Mouse (Mus musculus): ENCODE measurements at regions not wholly inside any gene's neighbourhood (a gene's known extent, or its start where the extent isn't known, plus 50 kb on each side); places are given as distances from the start of the nearest gene placed in this dataset.
A peak's percentile ranks its signal among the peaks of the same experiment; 100 is the strongest.
"Not testable (repeated sequence)": the region's sequence is repeated elsewhere in the genome, so short reads cannot be mapped to it uniquely, and the experiment has no call there.

DNA sequence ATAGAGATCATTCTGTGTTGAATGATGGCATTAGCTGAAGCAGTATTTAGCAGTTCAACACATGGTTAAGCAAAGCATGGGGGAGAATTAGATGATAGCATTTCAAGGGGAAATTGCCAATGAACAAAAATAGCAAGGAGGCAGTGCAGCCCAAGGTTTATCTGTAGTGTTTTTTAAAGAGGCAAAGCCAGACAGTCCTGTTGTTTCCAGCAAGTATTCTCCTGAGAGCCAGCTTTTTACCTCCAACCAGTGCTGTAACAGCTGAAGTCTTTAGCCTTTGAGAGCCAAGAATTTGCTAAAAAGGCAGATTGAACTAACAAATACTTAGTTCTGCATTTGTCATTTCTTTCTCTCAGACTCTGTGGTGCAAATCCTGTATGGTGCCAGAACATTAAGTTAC is 305.1 kb upstream of the Arx start:
- DNase-seq (ENCODE audit: inconsistent age in 2 of 2, low spot score in 1 of 2) = no peak

DNA sequence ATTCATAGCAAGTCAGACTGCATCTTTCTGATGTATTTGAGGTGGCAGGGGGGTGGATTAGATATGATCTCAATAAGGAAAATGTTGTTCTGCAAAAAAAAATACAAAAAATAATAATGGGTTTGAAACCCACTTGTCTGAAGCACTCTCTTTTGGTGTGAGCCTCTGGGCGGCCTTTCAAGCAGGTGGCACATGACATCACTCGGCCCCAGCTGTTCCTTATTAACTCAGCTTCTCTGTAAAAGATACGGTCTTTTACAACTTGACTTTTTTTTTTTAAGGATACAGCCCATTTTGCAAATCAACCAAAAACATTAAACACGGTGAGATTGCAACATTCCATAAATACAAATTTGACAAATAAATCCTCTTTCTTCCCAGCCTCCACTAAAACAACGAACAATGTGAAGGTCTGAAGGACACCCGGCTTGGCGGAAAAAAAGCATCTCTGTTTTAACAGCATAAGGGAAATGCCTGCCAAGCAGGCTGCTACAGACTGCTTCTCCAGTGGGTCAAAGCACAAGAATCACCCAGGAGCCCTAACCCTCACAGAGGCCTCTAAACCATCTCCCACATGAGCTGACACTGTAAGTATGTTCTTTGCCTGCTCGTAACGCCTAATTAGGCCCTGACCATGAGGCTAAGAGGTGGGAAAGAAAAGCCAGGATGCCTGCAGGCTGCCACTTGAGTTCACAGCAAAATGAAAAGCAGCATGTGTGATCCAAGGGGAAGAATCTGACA is 283.8 kb upstream of the Arx start:
- no peak for DNase-seq (ENCODE audit: inconsistent age in 2 of 2, low spot score in 1 of 2)

DNA sequence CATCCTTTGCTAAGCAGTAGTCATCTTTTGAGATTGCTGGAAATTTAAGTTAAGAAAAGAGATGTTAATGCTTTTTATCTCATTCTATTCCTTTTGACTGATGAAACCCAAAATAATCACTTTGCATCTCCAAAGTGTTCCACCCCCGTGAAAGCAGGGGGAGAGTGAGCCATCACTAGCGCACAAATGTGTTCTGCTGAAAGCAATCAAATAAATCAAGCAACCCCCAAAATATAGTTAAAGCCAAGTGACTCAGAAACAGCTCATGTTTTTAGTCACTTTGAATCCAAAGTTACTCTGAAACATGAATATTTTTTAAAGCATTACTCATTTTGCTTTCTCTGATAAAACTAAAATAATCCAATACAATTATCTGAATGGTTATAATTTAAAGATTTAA is 279.6 kb upstream of the Arx start:
- DNase-seq (ENCODE audit: inconsistent age in 2 of 2, low spot score in 1 of 2) = peak in 1 of 2 experiments; percentile 24

DNA sequence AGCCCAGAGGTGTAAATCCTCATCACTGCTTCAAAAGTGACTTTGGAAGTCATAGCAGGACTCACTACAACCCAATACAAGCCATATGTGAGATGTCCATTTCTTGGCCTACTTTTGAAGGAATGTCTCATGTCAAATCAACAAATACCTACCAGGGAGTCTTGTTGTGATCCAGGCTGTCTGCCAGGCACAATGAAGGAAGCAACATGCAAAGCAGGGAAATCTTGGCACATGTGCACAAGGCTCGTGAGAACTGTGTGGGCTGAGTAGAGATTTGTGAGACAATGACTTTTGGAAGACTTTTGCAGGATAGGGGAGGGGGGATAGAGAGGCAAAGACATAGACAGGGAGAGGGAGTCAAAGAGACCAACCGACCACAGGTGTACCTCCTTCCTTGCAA is 274.7 kb upstream of the Arx start:
- DNase-seq (ENCODE audit: inconsistent age in 2 of 2, low spot score in 1 of 2) = no peak

DNA sequence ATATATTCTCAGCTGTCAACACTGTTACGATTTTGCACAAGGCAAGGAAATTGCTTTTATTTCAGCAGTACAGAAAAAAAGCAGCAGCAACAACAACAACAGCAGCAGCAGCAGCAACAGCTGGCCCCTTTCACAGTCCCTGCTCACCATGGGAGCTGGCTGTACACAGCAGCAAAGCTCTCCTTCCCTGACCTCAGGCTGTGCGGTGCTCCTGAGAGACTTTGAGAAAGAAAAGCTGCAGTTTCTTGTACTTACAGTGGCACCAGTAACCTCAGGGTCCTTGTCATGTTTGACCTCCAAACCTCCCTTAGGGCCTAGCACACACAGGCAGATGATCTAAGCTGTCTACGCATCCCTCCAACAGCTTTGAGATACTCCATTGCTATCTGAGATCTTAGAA is 269.9 kb upstream of the Arx start:
- DNase-seq (ENCODE audit: inconsistent age in 2 of 2, low spot score in 1 of 2) = no peak

DNA sequence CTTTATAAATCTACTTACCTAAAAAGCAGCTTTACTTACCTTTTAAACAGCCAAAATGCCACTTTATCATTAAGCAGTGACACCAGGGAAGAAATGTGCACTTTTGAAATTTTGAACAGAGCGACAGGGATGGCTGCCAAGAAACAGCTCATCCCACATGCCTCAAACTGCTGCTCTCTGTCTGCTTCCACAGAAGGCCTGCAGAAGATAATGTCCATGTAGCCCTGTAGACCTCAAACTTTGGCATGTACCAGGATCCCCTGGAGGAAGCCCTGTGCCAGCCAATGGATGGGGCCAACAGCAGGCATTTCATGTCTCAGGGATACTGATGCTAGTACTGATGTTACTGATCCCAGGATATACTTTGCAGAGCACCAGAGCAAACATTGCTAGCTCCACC is 245.1 kb upstream of the Arx start:
- DNase-seq (ENCODE audit: inconsistent age in 2 of 2, low spot score in 1 of 2) = no peak

DNA sequence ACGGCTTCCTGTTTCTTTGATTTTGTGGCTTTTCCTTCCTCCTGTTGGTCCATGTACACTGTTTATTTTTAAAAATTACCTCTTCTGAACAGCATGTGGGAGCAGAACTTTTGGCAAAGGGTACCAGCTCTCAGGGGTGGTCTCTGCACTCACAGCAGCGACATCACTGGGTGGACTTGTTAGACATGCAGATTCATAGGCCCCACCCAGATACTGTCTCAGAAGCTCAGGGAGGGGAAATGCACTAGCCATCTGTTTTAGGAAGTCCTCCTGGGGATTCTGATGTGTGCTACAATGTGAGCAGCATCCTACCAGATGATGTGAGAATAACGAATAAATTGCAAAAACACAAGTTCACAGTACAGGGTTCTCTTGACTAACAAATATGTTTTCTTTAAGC is 243.5 kb upstream of the Arx start:
- no peak for DNase-seq (ENCODE audit: inconsistent age in 2 of 2, low spot score in 1 of 2)

DNA sequence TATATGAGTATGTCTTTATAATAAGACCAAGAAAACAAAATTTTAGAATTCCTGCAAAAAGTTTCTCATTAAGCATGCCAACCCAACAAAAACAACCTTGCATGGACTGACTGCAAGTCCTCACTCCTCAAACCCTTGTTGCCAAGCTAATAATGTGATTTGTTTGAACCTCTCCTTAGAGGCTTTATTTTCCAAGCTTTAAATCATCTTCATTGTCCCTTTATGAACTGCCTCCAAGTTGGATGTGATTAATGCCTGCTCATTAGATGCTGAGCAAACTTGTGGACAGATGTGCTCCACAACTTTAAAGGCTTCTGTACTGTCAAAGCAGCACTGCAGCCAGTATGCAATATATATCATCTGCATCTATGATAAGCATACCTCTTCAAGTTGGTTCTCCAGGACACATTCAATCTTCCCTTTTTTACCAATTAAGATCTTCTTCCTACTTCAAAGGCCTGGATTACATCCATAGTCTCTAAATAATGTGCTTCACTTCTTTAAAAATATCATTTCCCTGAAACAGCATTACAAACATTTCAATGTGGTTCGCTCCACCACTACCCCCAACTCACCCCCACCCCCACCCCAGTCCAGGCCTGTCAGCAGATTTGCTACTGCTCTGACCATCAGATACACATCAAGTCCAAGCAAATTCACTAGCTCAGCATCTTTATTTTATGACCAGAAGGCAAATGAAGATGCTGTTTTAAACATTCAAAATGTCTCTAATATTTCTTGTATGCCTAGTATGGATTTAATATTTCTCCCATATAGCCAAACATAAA is 237.1 kb upstream of the Arx start:
- DNase-seq (ENCODE audit: inconsistent age in 2 of 2, low spot score in 1 of 2) = no peak

DNA sequence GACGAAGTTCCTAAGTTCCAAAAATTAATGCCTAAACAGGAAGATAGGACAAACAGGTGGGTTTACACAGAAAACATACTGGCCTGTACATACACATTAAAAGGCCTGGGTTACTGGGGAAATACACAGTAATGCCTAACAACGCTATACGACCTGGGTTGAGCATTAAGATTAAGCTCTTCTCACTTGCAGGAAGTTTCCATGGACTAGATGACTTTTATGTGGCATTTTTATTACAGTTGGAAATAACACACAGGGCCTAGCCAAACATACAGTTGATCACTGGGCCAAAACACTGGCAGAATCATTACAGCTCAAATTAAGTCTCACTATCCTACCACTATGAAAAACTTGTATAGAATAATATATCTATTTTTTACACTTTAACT is 236.5 kb upstream of the Arx start:
- no peak for DNase-seq (ENCODE audit: inconsistent age in 2 of 2, low spot score in 1 of 2)

DNA sequence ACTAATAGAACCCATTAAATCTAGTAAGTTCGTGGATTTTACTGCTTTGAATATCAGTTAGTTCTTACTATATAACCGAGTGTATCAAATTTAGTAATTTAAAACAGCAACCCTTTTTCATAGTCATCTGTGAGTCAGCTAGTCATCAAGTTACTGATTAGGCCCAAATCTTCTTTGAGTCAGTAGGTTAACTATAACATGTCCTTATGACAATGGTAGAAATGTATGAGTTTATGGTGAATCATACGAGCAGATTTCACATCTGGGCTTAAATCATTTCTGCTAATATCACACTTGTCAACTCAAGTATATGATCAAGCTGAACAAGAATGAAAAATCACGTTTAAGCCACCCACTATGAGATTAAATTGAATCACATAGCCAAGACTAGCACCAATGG is 226.7 kb upstream of the Arx start:
- no peak for DNase-seq (ENCODE audit: inconsistent age in 2 of 2, low spot score in 1 of 2)

DNA sequence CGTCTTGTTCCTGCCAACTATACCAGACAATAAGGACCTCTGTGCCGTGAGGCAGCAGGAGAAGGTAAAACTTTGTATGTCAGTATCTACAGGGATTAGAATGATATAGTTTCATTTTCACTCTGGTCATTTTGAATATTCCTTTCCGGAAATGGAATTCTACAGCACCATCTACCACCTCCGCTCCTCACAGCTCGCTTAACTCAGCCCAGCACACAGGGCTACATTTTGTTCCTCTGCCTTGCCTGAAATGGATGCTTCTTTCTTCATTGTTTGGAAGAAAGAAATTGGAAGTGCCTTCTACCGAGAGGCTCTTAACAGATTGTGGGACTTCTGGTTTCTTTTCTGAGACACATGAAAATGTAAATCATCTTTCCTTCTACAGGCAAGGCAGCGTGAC is 217.4 kb upstream of the Arx start:
- peak in 1 of 2 experiments; percentile 37 for DNase-seq (ENCODE audit: inconsistent age in 2 of 2, low spot score in 1 of 2)

DNA sequence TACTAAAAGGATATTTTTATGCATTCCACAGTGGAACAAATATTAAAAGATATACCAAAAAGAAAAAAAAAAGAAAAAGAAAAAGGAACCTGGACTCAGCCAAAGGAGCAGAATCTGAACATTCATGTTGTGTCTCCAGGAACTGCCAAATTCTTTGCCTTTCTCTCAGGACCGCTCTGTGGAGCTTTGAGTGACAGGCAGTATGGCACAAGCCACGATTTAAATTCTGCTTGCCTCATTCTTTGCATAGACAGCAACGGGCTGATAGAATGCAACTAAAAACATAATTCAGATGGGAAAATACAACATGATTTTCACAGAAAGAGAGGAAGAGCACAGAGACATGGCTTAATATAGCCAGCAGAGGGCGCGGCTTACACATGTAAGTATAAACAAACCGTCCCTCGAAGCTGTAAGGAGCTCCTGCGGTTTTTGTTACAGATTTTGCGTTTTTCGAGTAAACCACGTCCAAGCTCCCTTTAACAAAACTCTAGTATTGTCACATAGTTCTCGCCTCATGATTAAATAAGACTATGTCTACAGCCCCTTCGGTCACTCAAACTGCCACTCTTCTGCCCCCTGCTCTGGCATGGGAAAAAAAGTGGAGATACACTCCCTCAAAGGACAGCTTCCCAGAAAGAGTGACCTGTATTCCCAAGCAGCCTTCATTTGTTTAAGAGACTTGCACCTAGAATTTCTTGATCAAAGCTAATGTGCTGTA is 216.5 kb upstream of the Arx start:
- DNase-seq (ENCODE audit: inconsistent age in 2 of 2, low spot score in 1 of 2) = peak; percentile 31 to 82

DNA sequence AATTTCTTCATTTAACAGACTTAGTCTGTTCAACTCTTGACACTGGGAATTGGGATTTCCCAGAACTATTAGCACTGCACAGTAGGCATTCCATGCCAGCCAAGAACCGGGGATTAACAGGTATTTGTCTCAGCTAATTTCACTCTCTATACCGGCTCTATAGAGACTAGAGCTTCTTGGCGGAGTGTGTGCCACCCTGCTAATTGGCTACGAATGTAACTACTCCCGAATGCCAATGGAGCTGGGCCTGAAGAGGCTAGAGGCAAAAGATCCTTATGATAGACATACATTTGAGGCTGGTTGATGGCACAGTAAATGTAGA is 216.0 kb upstream of the Arx start:
- no peak for DNase-seq (ENCODE audit: inconsistent age in 2 of 2, low spot score in 1 of 2)

DNA sequence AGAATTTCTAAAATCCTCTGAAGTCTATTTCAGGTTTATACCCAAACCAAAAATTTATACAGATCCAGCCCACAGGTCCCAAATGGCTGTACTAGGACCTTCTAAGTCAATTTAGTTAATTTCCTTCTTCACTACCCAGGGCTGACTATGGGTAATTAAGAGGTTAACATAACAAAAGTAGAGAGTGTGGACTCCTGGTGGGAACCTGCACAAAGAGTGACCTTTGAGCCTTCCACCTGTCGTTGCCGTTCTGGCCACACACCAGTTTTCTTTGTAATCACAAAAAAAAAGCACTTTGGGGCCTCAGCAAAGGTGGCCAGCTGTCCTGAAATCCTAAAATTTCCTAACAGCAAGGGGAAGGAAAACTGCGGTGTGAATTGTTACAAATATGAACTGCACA is 197.3 kb upstream of the Arx start:
- DNase-seq (ENCODE audit: inconsistent age in 2 of 2, low spot score in 1 of 2) = no peak

DNA sequence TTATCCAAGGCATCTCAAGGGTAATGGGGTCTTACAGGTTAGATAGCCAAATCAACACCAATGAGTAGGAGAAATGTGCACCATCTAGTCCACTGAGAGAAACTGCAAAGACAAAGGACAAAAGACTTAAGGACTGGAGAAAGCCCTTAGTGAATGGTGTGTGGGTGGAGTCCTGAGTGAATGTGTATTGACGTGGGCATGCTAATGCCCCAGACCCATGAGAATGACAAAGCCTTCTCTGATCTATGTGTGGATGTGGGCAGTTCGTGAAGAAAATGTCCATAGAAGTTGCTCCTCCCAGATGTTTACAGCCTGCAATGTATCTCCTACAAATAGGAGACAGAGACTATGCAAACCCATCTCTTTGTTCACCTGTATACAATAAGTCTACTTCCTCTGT is 188.7 kb upstream of the Arx start:
- no peak for DNase-seq (ENCODE audit: inconsistent age in 2 of 2, low spot score in 1 of 2)

DNA sequence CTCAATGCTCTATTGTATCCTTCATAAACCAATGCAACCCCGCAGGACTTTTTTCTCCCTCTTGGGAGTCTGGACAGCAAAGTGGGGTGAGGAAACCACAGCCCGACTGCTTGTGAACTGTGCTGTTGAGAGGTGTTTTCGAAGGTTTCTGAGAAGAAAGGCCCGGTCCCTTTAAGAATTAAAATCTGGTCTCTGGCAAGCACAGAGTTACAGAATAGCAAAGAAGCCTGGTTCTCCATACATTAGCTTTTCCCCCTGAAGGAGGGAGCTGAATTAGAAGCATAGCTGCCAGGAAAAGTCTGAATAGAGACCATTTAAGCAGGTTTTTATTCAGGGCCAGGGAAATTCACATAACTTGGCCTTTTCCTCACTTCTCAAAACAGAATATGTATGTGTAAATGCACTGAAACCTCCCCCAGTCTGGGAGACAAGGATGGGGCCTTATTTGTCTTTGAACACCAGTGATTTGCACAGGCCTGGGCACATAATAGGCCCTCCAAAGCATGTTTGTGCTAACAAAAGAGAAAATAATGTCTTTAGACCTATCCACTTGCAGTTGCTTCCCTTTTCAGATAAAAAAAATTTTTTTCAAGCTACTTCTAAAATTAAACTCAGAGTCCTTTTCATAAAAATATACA is 178.2 kb upstream of the Arx start:
- no peak for DNase-seq (ENCODE audit: inconsistent age in 2 of 2, low spot score in 1 of 2)

DNA sequence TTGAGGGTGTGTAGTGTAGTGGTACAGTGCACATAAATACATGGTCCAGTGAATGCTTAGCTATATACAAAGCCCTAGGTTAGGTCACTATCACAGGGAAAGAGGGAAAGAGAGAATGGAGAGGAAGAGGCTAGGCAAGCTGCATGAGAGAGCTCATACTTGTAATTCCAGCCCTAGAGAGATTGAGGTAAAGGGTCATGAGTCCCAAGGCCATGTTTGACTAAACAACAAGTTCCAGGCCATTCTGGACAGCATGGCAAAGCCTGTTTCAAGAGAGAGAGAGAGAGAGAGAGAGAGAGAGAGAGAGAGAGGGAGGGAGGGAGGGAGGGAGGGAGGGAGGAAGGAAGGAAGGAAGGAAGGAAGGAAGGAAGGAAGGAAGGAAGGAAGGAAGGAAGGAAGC is 131.9 kb upstream of the Arx start:
- DNase-seq (ENCODE audit: inconsistent age in 2 of 2, low spot score in 1 of 2) = not testable (repeated sequence)

DNA sequence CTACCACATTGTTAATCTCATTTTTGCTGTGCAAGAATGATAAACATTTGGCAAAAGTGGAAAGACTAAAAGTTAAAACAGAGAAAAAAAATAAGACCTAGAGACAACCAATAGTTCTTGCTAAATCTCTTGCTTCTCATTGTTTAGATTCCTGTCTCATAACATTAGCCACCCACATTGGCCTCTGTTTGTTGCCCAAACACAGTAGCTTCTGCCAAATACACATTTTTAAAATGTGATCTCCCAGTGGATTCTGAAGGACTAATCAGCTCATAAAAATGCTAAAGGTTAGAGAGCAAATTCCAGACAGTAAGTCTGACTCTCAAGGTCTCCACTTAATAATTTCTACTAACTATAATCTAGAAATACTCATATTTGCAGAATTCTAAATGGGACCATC is 127.1 kb upstream of the Arx start:
- peak in 1 of 2 experiments; percentile 32 for DNase-seq (ENCODE audit: inconsistent age in 2 of 2, low spot score in 1 of 2)

DNA sequence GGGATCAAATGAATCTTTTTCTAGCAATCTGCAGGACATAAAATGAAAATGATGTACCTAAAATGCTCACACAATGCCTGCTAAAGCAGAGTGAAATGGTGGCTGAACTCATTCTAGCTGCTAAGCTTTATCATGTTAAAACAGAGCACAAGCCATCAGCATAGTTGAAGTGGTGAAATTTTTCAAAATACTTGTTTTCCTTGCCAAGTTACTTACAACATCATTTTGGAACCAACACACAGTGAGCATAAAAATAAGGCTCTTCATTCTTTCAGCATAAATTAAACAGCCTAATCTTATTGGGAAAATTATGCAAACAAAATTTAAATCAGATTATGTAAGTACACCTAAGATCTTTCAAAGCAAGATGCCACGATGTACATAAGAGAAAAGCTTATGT is 125.3 kb upstream of the Arx start:
- no peak for DNase-seq (ENCODE audit: inconsistent age in 2 of 2, low spot score in 1 of 2)

All from adrenal gland, adult (tissue).